Mouse (Mus musculus): ENCODE measurements around the gene Ntng2. TPM values are rescaled to one million over a fixed set of nuclear protein-coding genes. Genes with fewer than 3 reads are reported as not detected.

Gene Ntng2
- total and polyA plus RNA-seq, 3 experiments = 5.4 to 19.1 TPM; not detected in 1

Other genes starting within 250 kb of the Ntng2 start
- gene Cfap77, start 197.9 kb downstream of the Ntng2 start, total RNA-seq (2012; rRNA removed) = 0.95 and 1.1 TPM in 2 replicates
- 1 to 10 TPM in 1 of 2 experiments, not detected in 1; 2.4 TPM for gene Cfap77, start 197.9 kb downstream of the Ntng2 start, polyA plus RNA-seq (2012; ENCODE audit: insufficient read depth in 1 of 2, insufficient read length in 2 of 2, low read depth in 1 of 2, low replicate concordance in 2 of 2, missing spikeins in 1 of 2)
- gene Ttf1, start 192.7 kb downstream of the Ntng2 start, total RNA-seq (2012; rRNA removed) = 12.7 and 13.5 TPM in 2 replicates
- gene Ttf1, start 192.7 kb downstream of the Ntng2 start, polyA plus RNA-seq (2012; ENCODE audit: insufficient read depth in 1 of 2, insufficient read length in 2 of 2, low read depth in 1 of 2, low replicate concordance in 2 of 2, missing spikeins in 1 of 2) = 10 to 100 TPM in 1 of 2 experiments, not detected in 1; 15.6 TPM
- 22.5 and 24.2 TPM in 2 replicates for gene Setx, start 128.8 kb downstream of the Ntng2 start, total RNA-seq (2012; rRNA removed)
- gene Setx, start 128.8 kb downstream of the Ntng2 start, polyA plus RNA-seq (2012; ENCODE audit: insufficient read depth in 1 of 2, insufficient read length in 2 of 2, low read depth in 1 of 2, low replicate concordance in 2 of 2, missing spikeins in 1 of 2) = 10 to 100 TPM; 13.1 to 23.8 TPM
- 43.5 and 46.9 TPM in 2 replicates for gene Med27, start 93.8 kb upstream of the Ntng2 start, total RNA-seq (2012; rRNA removed)
- gene Med27, start 93.8 kb upstream of the Ntng2 start, polyA plus RNA-seq (2012; ENCODE audit: insufficient read depth in 1 of 2, insufficient read length in 2 of 2, low read depth in 1 of 2, low replicate concordance in 2 of 2, missing spikeins in 1 of 2) = 10 to 100 TPM in 1 of 2 experiments, not detected in 1; 46.3 TPM

All from MEL (cell line).